Mouse (Mus musculus): ENCODE data around the gene Tlr2. TPM values are rescaled to one million over a fixed set of nuclear protein-coding genes. Genes with fewer than 3 reads are reported as not detected.
A peak's percentile ranks its signal among the peaks of the same experiment; 100 is the strongest.

Gene Tlr2
- polyA plus RNA-seq, 1 experiment from 2014 or later: 8.2 TPM

DNA sequence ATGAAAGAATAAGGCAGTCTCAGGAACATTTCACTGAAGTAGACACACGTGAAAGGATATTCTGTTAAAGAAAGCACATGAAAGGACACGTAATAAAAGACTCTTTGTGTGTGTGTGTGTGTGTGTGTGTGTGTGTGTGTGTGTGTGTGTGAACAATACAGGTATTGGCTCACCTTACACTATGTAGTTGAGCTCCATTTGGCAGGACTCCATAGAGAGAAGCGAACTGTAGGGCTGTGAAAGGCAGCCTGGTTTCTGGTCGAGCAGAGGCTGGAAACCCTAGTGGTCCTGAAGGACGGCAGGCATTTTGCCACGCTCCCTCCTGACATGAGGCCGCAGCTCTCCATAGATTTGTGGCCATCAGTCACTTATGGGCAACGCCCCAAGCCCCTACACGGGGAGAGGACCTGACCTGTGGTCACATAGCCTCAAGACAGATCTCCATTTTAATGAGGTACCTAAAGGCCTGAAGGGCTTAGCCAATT is 22.5 kb upstream of the Tlr2 start:
- H3K4me1 ChIP-seq: peaks cover 7% of the 10 kb centered on the region; the same call in 1 of the 2 replicates
- H3K36me3 ChIP-seq: no peaks in the 10 kb centered on the region
- no peak overlapping the region for H3K9ac ChIP-seq
- no peak for ATAC-seq (ENCODE audit: low FRiP score, low read depth)
- H3K4me2 ChIP-seq (replicated peaks): no peak overlapping the region
- no peak overlapping the region for H3K4me3 ChIP-seq
- WGBS: 73% methylated on average over 9 of the region's 9 CpGs
- H3K27me3 ChIP-seq: no peaks in the 10 kb centered on the region
- no peak overlapping the region for H3K27ac ChIP-seq
- no peaks in the 10 kb centered on the region for H3K9me3 ChIP-seq

DNA sequence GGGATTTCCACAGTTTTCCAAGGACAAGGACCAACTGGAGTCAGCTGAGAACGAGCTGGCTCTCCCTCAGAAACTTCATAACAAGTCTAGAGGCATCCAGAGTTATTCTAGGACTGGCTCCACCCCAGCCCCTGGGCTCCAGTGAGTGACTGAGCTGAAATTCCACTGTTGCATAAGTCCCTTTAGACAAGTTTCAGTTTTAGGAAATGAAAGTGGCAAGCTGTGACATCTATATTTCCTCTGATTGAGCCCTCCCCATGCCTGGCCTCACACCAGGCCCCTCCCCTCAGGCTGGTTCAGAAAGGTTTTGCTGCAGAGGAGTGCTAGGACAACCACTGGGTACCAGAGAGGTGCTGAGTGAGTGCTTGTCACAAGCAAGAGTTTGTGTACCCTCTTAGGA is 21.4 kb upstream of the Tlr2 start:
- ATAC-seq (ENCODE audit: low FRiP score, low read depth): peak; percentile 48; the same call in 1 of the 2 replicates
- H3K4me1 ChIP-seq: peaks cover 7% of the 10 kb centered on the region; the same call in 1 of the 2 replicates
- 34% methylated on average over 1 of the region's 1 CpGs for WGBS
- H3K4me2 ChIP-seq (replicated peaks): no peak overlapping the region
- H3K9me3 ChIP-seq: no peaks in the 10 kb centered on the region
- no peak overlapping the region for H3K9ac ChIP-seq
- H3K36me3 ChIP-seq: no peaks in the 10 kb centered on the region
- H3K4me3 ChIP-seq: no peak overlapping the region
- H3K27me3 ChIP-seq: no peaks in the 10 kb centered on the region
- no peak overlapping the region for H3K27ac ChIP-seq

DNA sequence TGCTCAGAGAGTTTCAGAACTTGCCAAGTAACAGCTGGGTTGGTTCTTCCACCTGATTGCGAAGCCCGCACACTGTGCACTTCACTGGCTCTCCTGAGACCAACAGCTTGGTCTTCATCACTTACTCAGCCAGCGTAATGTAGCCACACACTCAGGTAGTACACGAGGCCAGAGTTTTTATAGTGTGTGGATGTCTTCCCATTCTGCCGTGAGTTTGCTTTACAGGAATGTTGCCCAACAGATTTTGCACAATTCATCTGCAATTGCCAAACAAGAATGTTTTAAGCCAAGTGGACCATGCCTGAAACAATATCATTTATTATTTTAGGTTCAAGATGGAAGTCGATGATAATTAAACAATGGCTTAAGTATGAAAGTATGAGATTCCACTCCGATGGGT is 18.0 kb upstream of the Tlr2 start:
- H3K27ac ChIP-seq: no peak overlapping the region
- H3K9ac ChIP-seq: no peak overlapping the region
- H3K4me2 ChIP-seq (replicated peaks): no peak overlapping the region
- no peak for ATAC-seq (ENCODE audit: low FRiP score, low read depth)
- H3K9me3 ChIP-seq: no peaks in the 10 kb centered on the region
- H3K4me1 ChIP-seq: peaks cover 7% of the 10 kb centered on the region; the same call in 1 of the 2 replicates
- WGBS: 86% methylated on average over 7 of the region's 7 CpGs
- H3K4me3 ChIP-seq: no peak overlapping the region
- H3K27me3 ChIP-seq: no peaks in the 10 kb centered on the region
- no peaks in the 10 kb centered on the region for H3K36me3 ChIP-seq

- Histone ChIP-seq H3K27me3 (no peaks in the 10 kb centered on the region), H3K4me2 (replicated peaks) (no peak overlapping the region), H3K9me3 (no peaks in the 10 kb centered on the region), H3K9ac (no peak overlapping the region), H3K36me3 (no peaks in the 10 kb centered on the region), H3K4me1 (peaks cover 7% of the 10 kb centered on the region; the same call in 1 of the 2 replicates), H3K4me3 (no peak overlapping the region), H3K27ac (no peak overlapping the region)
- WGBS: 90% methylated on average over 3 of the region's 3 CpGs
- no peak for ATAC-seq (ENCODE audit: low FRiP score, low read depth)
Measured at GRCm38 (mm10) chr3:83859071-83859470, 17.5 kb upstream of the Tlr2 start.

GRCm38 (mm10) chr3:83857621-83858020 is 16.1 kb upstream of the Tlr2 start:
- no peaks in the 10 kb centered on the region for H3K9me3 ChIP-seq
- no peak overlapping the region for H3K9ac ChIP-seq
- H3K27ac ChIP-seq: no peak overlapping the region
- H3K4me1 ChIP-seq: 0 out of 2 replicates have a peak, but pooled peaks cover 1% of the 10 kb centered on the region
- H3K4me2 ChIP-seq (replicated peaks): no peak overlapping the region
- H3K36me3 ChIP-seq: no peaks in the 10 kb centered on the region
- H3K27me3 ChIP-seq: no peaks in the 10 kb centered on the region
- H3K4me3 ChIP-seq: no peak overlapping the region
- no peak for ATAC-seq (ENCODE audit: low FRiP score, low read depth)
- WGBS: 94% methylated on average over 13 of the region's 13 CpGs

DNA sequence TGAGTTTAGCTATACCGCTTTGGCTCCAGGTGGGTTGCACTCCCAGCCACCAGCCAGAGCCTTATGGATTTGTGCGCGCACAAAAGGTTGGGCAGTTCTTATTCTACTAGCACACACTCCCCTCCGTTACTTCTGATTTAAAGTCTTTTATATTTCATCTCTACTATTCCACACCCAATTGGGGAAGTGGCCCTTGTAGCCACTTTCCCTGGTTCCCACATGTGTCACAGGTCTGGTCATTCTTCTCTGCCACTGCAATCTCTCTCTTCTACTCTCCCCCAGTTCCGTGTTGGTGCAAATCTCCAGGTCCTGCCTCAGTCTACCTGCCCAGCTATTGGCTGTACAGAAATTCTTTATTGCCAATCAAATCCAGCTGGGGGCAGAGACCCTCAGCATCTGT is 14.1 kb upstream of the Tlr2 start:
- H3K9me3 ChIP-seq: no peaks in the 10 kb centered on the region
- no peak overlapping the region for H3K4me3 ChIP-seq
- no peak overlapping the region for H3K4me2 ChIP-seq (replicated peaks)
- no peaks in the 10 kb centered on the region for H3K36me3 ChIP-seq
- no peak overlapping the region for H3K27ac ChIP-seq
- 89% methylated on average over 5 of the region's 5 CpGs for WGBS
- no peaks in the 10 kb centered on the region for H3K27me3 ChIP-seq
- no peak for ATAC-seq (ENCODE audit: low FRiP score, low read depth)
- no peak overlapping the region for H3K9ac ChIP-seq
- no peaks in the 10 kb centered on the region for H3K4me1 ChIP-seq

- WGBS: 75% methylated on average over 2 of the region's 2 CpGs
- H3K9ac ChIP-seq: no peak overlapping the region
- peaks cover 5% of the 10 kb centered on the region; the same call in 1 of the 2 replicates for H3K27me3 ChIP-seq
- no peaks in the 10 kb centered on the region for H3K36me3 ChIP-seq
- no peaks in the 10 kb centered on the region for H3K4me1 ChIP-seq
- no peak overlapping the region for H3K27ac ChIP-seq
- H3K4me3 ChIP-seq: no peak overlapping the region
- no peak for ATAC-seq (ENCODE audit: low FRiP score, low read depth)
- no peak overlapping the region for H3K4me2 ChIP-seq (replicated peaks)
- H3K9me3 ChIP-seq: no peaks in the 10 kb centered on the region
Measured at GRCm38 (mm10) chr3:83849341-83849740, 7.8 kb upstream of the Tlr2 start.

- Histone ChIP-seq H3K27ac (no peak overlapping the region), H3K4me1 (0 out of 2 replicates have a peak, but pooled peaks cover 3% of the 10 kb centered on the region), H3K9ac (no peak overlapping the region), H3K27me3 (peaks cover 19% of the 10 kb centered on the region), H3K36me3 (no peaks in the 10 kb centered on the region), H3K4me3 (no peak overlapping the region), H3K9me3 (no peaks in the 10 kb centered on the region), H3K4me2 (replicated peaks) (no peak overlapping the region)
- no peak for ATAC-seq (ENCODE audit: low FRiP score, low read depth)
- 58% methylated on average over 8 of the region's 8 CpGs for WGBS
Measured at GRCm38 (mm10) chr3:83844766-83845520, 3.4 kb upstream of the Tlr2 start.

DNA sequence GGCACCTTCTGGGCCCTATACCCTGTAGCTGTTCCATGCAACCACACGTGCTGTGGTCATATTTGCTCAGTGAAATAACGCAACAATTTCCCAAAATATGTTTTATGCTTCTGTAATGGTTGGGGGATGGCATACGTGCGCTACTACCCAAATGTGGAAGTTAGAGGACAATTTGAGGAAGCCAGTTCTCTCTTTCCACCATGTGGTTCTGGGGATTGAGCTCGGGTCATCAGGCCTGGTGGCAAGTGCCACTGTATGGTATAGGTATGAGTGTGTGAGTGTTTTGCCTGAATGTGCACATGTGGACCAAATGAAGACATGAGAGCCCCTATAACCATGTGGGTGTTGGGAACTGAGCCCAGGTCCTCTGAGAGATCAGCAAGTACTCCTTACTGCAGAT is 2.1 kb downstream of the Tlr2 start:
- H3K9me3 ChIP-seq: no peaks in the 10 kb centered on the region
- 0 out of 2 replicates have a peak, but pooled peaks cover 6% of the 10 kb centered on the region for H3K36me3 ChIP-seq
- peaks cover 15% of the 10 kb centered on the region for H3K27me3 ChIP-seq
- H3K27ac ChIP-seq: no peak overlapping the region
- no peak overlapping the region for H3K9ac ChIP-seq
- H3K4me1 ChIP-seq: 0 out of 2 replicates have a peak, but pooled peaks cover 3% of the 10 kb centered on the region
- peak overlapping the region; percentile 22 for H3K4me2 ChIP-seq (replicated peaks)
- H3K4me3 ChIP-seq: no peak overlapping the region
- ATAC-seq (ENCODE audit: low FRiP score, low read depth): no peak
- WGBS: 94% methylated on average over 5 of the region's 5 CpGs

DNA sequence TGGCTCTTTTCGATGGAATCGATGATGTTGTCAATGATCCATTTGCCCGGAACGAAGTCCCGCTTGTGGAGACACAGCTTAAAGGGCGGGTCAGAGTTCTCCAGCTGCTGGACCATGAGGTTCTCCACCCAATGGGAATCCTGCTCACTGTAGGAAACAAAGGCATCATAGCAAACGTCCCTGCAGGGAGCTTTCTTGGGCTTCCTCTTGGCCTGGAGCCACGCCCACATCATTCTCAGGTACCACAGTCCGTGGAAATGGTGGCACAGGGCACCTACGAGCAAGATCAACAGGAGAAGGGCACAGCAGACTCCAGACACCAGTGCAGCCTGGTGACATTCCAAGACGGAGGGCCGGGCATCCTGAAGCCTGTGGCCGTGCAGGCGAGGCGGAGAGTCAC is 4.9 kb downstream of the Tlr2 start:
- no peak overlapping the region for H3K9ac ChIP-seq
- WGBS: 81% methylated on average over 15 of the region's 15 CpGs
- no peak overlapping the region for H3K4me2 ChIP-seq (replicated peaks)
- no peaks in the 10 kb centered on the region for H3K9me3 ChIP-seq
- H3K27ac ChIP-seq: no peak overlapping the region
- no peak for ATAC-seq (ENCODE audit: low FRiP score, low read depth)
- no peaks in the 10 kb centered on the region for H3K4me1 ChIP-seq
- H3K4me3 ChIP-seq: no peak overlapping the region
- H3K36me3 ChIP-seq: 0 out of 2 replicates have a peak, but pooled peaks cover 6% of the 10 kb centered on the region
- H3K27me3 ChIP-seq: no peaks in the 10 kb centered on the region

GRCm38 (mm10) chr3:83828145-83828611 is 13.4 kb downstream of the Tlr2 start:
- Histone ChIP-seq H3K9ac (no peak overlapping the region), H3K9me3 (no peaks in the 10 kb centered on the region), H3K27me3 (no peaks in the 10 kb centered on the region), H3K36me3 (no peaks in the 10 kb centered on the region), H3K27ac (peak overlapping the region; percentile 65; the same call in 1 of the 2 replicates), H3K4me2 (replicated peaks) (no peak overlapping the region), H3K4me3 (no peak overlapping the region), H3K4me1 (peaks cover 19% of the 10 kb centered on the region)
- peak; percentile 87 for ATAC-seq (ENCODE audit: low FRiP score, low read depth)
- WGBS: 35% methylated on average over 5 of the region's 5 CpGs

- H3K27me3 ChIP-seq: no peaks in the 10 kb centered on the region
- no peak overlapping the region for H3K4me2 ChIP-seq (replicated peaks)
- H3K4me1 ChIP-seq: peaks cover 19% of the 10 kb centered on the region
- no peaks in the 10 kb centered on the region for H3K9me3 ChIP-seq
- WGBS: 72% methylated on average over 9 of the region's 9 CpGs
- H3K9ac ChIP-seq: no peak overlapping the region
- H3K36me3 ChIP-seq: no peaks in the 10 kb centered on the region
- peak overlapping the region; percentile 35 for H3K27ac ChIP-seq
- H3K4me3 ChIP-seq: no peak overlapping the region
- no peak for ATAC-seq (ENCODE audit: low FRiP score, low read depth)
Measured at GRCm38 (mm10) chr3:83827684-83828083, 13.9 kb downstream of the Tlr2 start.
